ENCODE assay signal across 28 mouse cellular contexts in genomic region chr4:152141521-152142135, GRCm38 (mm10). TPM values are rescaled to one million over a fixed set of nuclear protein-coding genes. Genes with fewer than 3 reads are reported as not detected.
"Had no signal": no experiment of that assay in that cellular context is flagged by ENCODE, and none has a peak within 500 bp of the region (broad histone marks: within the 10 kb centered on the region; RNA-seq: fewer than 3 reads in every experiment).

No protein-coding gene starts in this region.

- H3K36me3 ChIP-seq: limb, embryonic 12.5 days; limb, embryonic 15.5 days; midbrain, embryonic 12.5 days; neural tube, embryonic 13.5 days; stomach, embryonic 15.5 days had no signal

- H3K4me2 ChIP-seq: limb, embryonic 12.5 days; limb, embryonic 15.5 days; liver, embryonic 11.5 days; lung, embryonic 14.5 days; midbrain, embryonic 12.5 days; neural tube, embryonic 13.5 days; stomach, embryonic 15.5 days had no signal

- H3K4me3 ChIP-seq: limb, embryonic 12.5 days; limb, embryonic 15.5 days; midbrain, embryonic 12.5 days; myocyte; neural tube, embryonic 13.5 days; stomach, embryonic 15.5 days had no signal

- H3K27ac ChIP-seq: limb, embryonic 12.5 days; limb, embryonic 15.5 days; liver, embryonic 14.5 days; macrophage; midbrain, embryonic 12.5 days; neural tube, embryonic 13.5 days; stomach, embryonic 15.5 days had no signal

- ATAC-seq: intestine, embryonic 16.5 days; liver, postnatal 0 days; lung, postnatal 0 days; midbrain, embryonic 16.5 days had no signal

- DNase-seq: kidney, adult 18-20 months; kidney, adult 9 months; kidney, postnatal 14 days; layer of hippocampus, adult 9-11 months; layer of hippocampus, postnatal 36 days; left cerebral cortex, postnatal 4 days; liver, postnatal 0 days; lung, embryonic 14.5 days; retina, postnatal 1 day; spleen, adult 18-20 months; thymus, postnatal 25 days had no signal

- H3K9me3 ChIP-seq: limb, embryonic 12.5 days; limb, embryonic 15.5 days; midbrain, embryonic 12.5 days; neural tube, embryonic 13.5 days; stomach, embryonic 15.5 days had no signal

- H3K9ac ChIP-seq: limb, embryonic 12.5 days; limb, embryonic 15.5 days; liver, embryonic 14.5 days; liver, postnatal 0 days; lung, embryonic 14.5 days; midbrain, embryonic 12.5 days; neural tube, embryonic 13.5 days; stomach, embryonic 15.5 days had no signal

RNA-seq across cellular contexts. Expression of gene Hes2, which starts 17.0 kb away (rescaled TPM):
- total RNA-seq: layer of hippocampus, adult 18-20 months; layer of hippocampus, postnatal 36 days; left cerebral cortex, postnatal 4 days; megakaryocyte, adult 5-6 weeks; monocyte, adult 5-6 weeks; neutrophil, adult 5-6 weeks had no signal
- polyA plus RNA-seq: limb, embryonic 12.5 days; liver, embryonic 11.5 days; liver, postnatal 0 days; lung, embryonic 14.5 days; midbrain, embryonic 16.5 days; myocyte; thymus, postnatal 0 days had no signal

RNA-seq across cellular contexts. Expression of gene Tnfrsf25, which starts 25.9 kb away (rescaled TPM):
- total RNA-seq: monocyte, adult 5-6 weeks had no signal
